Mouse (Mus musculus) lung, postnatal 0 days (tissue): ENCODE measurements around the gene Slc17a8.

Experiments used
- CTCF ChIP-seq: IDR thresholded peaks from 2 replicates; pipeline ENCODE4 v1.5.1; 2016; ENCODE audit warnings: antibody characterized with exemption, mild to moderate bottlenecking
- EP300 ChIP-seq: IDR thresholded peaks from 2 replicates; pipeline ENCODE4 v1.6.1; 2016; ENCODE audit warnings: antibody characterized with exemption, mild to moderate bottlenecking, control low read depth

DNA sequence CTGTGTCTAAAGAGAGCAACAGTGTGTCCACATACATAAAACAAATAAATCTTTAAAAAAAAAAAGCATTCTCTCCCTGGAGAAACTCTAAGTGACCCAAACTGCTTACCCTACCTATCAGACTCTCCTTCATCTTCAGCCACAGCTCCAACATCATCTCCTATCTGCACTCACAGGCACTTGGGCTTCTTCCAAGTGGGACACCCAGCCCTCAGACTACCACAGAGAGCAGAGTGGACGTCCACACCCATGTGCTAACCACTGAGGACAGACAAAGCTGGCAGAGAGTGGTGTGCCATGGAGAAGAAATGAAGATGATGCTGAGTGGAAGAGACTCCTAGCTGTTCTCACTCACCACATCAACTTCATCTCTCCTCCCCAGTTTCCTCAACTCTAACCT, 25.5 kb downstream of the Slc17a8 start:
- no peak for TF ChIP-seq CTCF
- no peak for TF ChIP-seq EP300
